Mouse (Mus musculus) Patski (cell line): ENCODE measurements around the gene Ncln. TPM values are rescaled to one million over a fixed set of nuclear protein-coding genes. Genes with fewer than 3 reads are reported as not detected.

Experiments used
- ATAC-seq: fragments of 100-300 bp; one replicate; pipeline ENCODE4 v1.8.0; 2021
- CTCF ChIA-PET: fragments of 350-600 bp; sonication (Branson Sonifier 250); formaldehyde crosslinking; loops from one replicate; lab custom pipeline; 2022; ENCODE audit warnings: inconsistent platforms; lab: Charles Lee
- POLR2A ChIA-PET: fragments of 350-600 bp; sonication (Branson Sonifier 250); formaldehyde crosslinking; loops from one replicate; lab custom pipeline; 2022; ENCODE audit warnings: antibody characterized with exemption, inconsistent platforms; lab: Charles Lee
- DNase-seq: peaks from one replicate; pipeline ENCODE4 v3.0.0-alpha.2; 2011; ENCODE audit warnings: low read depth, low spot score
- H3K27me3 ChIP-seq: fragments of 371-371 bp; one replicate; pipeline ENCODE4 v1.5.1; 2021
- CTCF ChIP-seq: fragments of 100-300 bp; IDR thresholded peaks from one replicate; pipeline ENCODE4 v1.5.1; 2021
- in situ Hi-C: fragments of 300-500 bp; cut with MboI; formaldehyde crosslinking; loops from 3 replicates; pipeline ENCODE4 v1.11.1; 2018; ENCODE audit warnings: low pct_unique_long_range_greater_than_20kb, mixed read lengths
- polyA plus RNA-seq: library from polyadenylated mRNA; unstranded; gene quantifications from one replicate; pipeline ENCODE4 v1.2.3, GENCODE M21; 2021

The Ncln gene
- polyA plus RNA-seq, 1 experiment from 2014 or later: 104 TPM

DNA sequence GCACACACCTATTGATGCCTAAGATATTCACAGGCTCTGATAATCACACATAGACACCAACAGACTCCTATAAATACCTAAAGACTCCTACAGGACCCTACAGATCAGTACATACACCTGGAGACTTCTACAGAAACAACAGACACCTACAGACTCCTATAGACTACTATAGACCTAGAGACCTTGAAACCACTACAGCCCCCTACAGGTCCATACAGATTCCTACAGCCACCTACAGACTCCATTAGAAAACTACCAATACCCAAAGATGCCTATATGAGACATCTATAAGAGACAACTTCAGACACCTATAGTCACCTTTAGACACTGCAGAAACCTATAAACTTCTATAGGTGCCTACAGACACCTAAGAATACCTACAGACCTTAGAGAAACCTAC lies 55.2 kb downstream of the Ncln start:
- peaks cover 25% of the 10 kb centered on the region for H3K27me3 ChIP-seq
- DNase-seq (no peak), ATAC-seq (no peak)
- in situ Hi-C loops: loop anchor here (5.0 kb wide), 1 partner anchor 49 kb away; the partner anchor contains the start of gene Smim24
- POLR2A ChIA-PET: no interaction called here
- TF ChIP-seq CTCF: no peak
- CTCF ChIA-PET: interaction anchor here (0.9 to 1.7 kb wide), 2 partner anchors 42 to 45 kb away, joined by 3 to 5 read pairs; no protein-coding TSS in a partner anchor

Other genes starting within 250 kb of the Ncln start
- gene Matk, start 243.5 kb downstream of the Ncln start, polyA plus RNA-seq: 1.5 TPM
- gene Mrpl54, start 229.5 kb downstream of the Ncln start, polyA plus RNA-seq: 98.3 TPM
- gene Apba3, start 229.4 kb downstream of the Ncln start, polyA plus RNA-seq: 71.4 TPM
- gene Tjp3, start 204.8 kb downstream of the Ncln start, polyA plus RNA-seq: 6.5 TPM
- 51.5 TPM for gene Pip5k1c, start 203.4 kb downstream of the Ncln start, polyA plus RNA-seq
- gene Cactin, start 175.3 kb downstream of the Ncln start, polyA plus RNA-seq: 34.5 TPM
- gene Tbxa2r, start 167.7 kb downstream of the Ncln start, polyA plus RNA-seq: not detected
- gene Gipc3, start 153.1 kb downstream of the Ncln start, polyA plus RNA-seq: 0.46 TPM
- 118 TPM for gene Hmg20b, start 145.9 kb downstream of the Ncln start, polyA plus RNA-seq
- 23.9 TPM for gene Mfsd12, start 138.9 kb downstream of the Ncln start, polyA plus RNA-seq
- 2.7 TPM for gene 4930404N11Rik, start 130.6 kb downstream of the Ncln start, polyA plus RNA-seq
- gene Fzr1, start 117.9 kb downstream of the Ncln start, polyA plus RNA-seq: 62.1 TPM
- 83.4 TPM for gene Dohh, start 112.0 kb downstream of the Ncln start, polyA plus RNA-seq
- gene Gm48551, start 111.9 kb downstream of the Ncln start, polyA plus RNA-seq: 2.4 TPM
- gene Gm48552, start 107.4 kb downstream of the Ncln start, polyA plus RNA-seq: 0.76 TPM
- gene Smim24, start 103.3 kb downstream of the Ncln start, polyA plus RNA-seq: 0.18 TPM
- gene Nfic, start 40.8 kb downstream of the Ncln start, polyA plus RNA-seq: 41.8 TPM
- 0.99 TPM for gene Celf5, start 13.7 kb downstream of the Ncln start, polyA plus RNA-seq
- gene S1pr4, start 3.7 kb upstream of the Ncln start, polyA plus RNA-seq: 0.03 TPM
- not detected for gene Gna15, start 27.8 kb upstream of the Ncln start, polyA plus RNA-seq
- gene Gna11, start 48.8 kb upstream of the Ncln start, polyA plus RNA-seq: 76.2 TPM
- 1,239 TPM for gene Aes, start 63.1 kb upstream of the Ncln start, polyA plus RNA-seq
- gene Tle2, start 78.2 kb upstream of the Ncln start, polyA plus RNA-seq: 46.4 TPM
- 7.5 TPM for gene Tle6, start 104.7 kb upstream of the Ncln start, polyA plus RNA-seq
- 1.1 TPM for gene BC025920, start 109.9 kb upstream of the Ncln start, polyA plus RNA-seq
- gene Sirt6, start 131.4 kb upstream of the Ncln start, polyA plus RNA-seq: 21.7 TPM
- gene Ankrd24, start 132.1 kb upstream of the Ncln start, polyA plus RNA-seq: 21.5 TPM
- gene Gm10778, start 152.7 kb upstream of the Ncln start, polyA plus RNA-seq: 2.5 TPM
- 4.6 TPM for gene Zfp433, start 208.4 kb upstream of the Ncln start, polyA plus RNA-seq